Comparison of ENCODE assay signal across 8 mouse cellular contexts in genomic region chr7:75370595-75371519, GRCm38 (mm10).
DNase-seq lines count a peak whose midpoint lies in the region; ATAC-seq and TF ChIP-seq lines count a peak whose summit lies in the region.

No protein-coding gene starts in this region.

- no peak for DNase-seq in Patski (ENCODE audit: low read depth, low spot score)
- peak; percentile 84 for DNase-seq in cerebellum, postnatal 4 days (ENCODE audit: low spot score in 2 of 2)
- peak; percentile 34 to 57 for DNase-seq in gastrocnemius, adult 8-10 months (ENCODE audit: low spot score in 2 of 2)
- peak; percentile 90 for DNase-seq in hindbrain, postnatal 0 days (ENCODE audit: low spot score)
- peak; percentile 87 to 89 for DNase-seq in left cerebral cortex, adult 18-20 months (ENCODE audit: low spot score in 2 of 2)
- peak; percentile 81 to 88 for DNase-seq in lung, postnatal 4 days
- DNase-seq in retina, postnatal 1 day: peak; percentile 86
- DNase-seq in thymus, postnatal 36 days: peak; percentile 79 to 81

- no peaks in the 10 kb centered on the region for H3K27me3 ChIP-seq in Patski
- H3K27me3 ChIP-seq in hindbrain, postnatal 0 days (ENCODE audit: insufficient read depth, low read length): no peaks in the 10 kb centered on the region

- in situ Hi-C loops in Patski (cut with MboI; ENCODE audit: low pct_unique_long_range_greater_than_20kb): loop anchor here (10.0 kb wide), 1 partner anchor 344 kb away; no protein-coding TSS in a partner anchor

- no peaks in the 10 kb centered on the region for H3K9me3 ChIP-seq in hindbrain, postnatal 0 days (ENCODE audit: low read length)

- CTCF ChIA-PET in Patski (lab: Charles Lee): interaction anchor here (0.6 to 8.9 kb wide), 19 partner anchors 9 to 982 kb away, joined by 3 to 111 read pairs (median 4); no protein-coding TSS in a partner anchor

- no peaks in the 10 kb centered on the region for H3K36me3 ChIP-seq in hindbrain, postnatal 0 days (ENCODE audit: insufficient read depth, low read length)

- no peak overlapping the region for H3K4me3 ChIP-seq in hindbrain, postnatal 0 days (ENCODE audit: low read length)

- no peak overlapping the region for H3K4me2 ChIP-seq in hindbrain, postnatal 0 days (ENCODE audit: low read depth, low read length)

- POLR2A ChIA-PET in Patski (lab: Charles Lee): interaction anchor here (0.7 kb wide), 1 partner anchor 128 kb away, joined by 3 read pairs; no protein-coding TSS in a partner anchor

- 47% methylated on average over 12 of the region's 12 CpGs for WGBS in hindbrain, postnatal 0 days

- no peaks in the 10 kb centered on the region for H3K4me1 ChIP-seq in hindbrain, postnatal 0 days (ENCODE audit: insufficient read depth, low read length)

- ATAC-seq in Patski: peak; percentile 80
- ATAC-seq in hindbrain, postnatal 0 days: peak; percentile 91

- H3K9ac ChIP-seq in hindbrain, postnatal 0 days (replicated peaks; ENCODE audit: low read length): no peak overlapping the region

- H3K27ac ChIP-seq in hindbrain, postnatal 0 days: no peak overlapping the region

- TF ChIP-seq CTCF in Patski (IDR thresholded peaks at IDR 0.05): peak; percentile 87
- TF ChIP-seq CTCF in hindbrain, postnatal 0 days (IDR thresholded peaks at IDR 0.05; ENCODE audit: low read depth): peak; percentile 89
